Mouse (Mus musculus): Measurements from ENCODE around the gene Zbtb22. TPM values are rescaled to one million over a fixed set of nuclear protein-coding genes. Genes with fewer than 3 reads are reported as not detected.
"Not testable (repeated sequence)": the region's sequence is repeated elsewhere in the genome, so short reads cannot be mapped to it uniquely, and the experiment has no call there.

Gene Zbtb22
- polyA plus RNA-seq, 1 experiment from 2014 or later, result 11.3 TPM

- 37% methylated on average over 2 of the region's 4 CpGs for whole genome bisulfite sequencing
- peaks cover 14% of the 10 kb centered on the region for H3K4me1 ChIP-seq (replicated peaks)
- not testable (repeated sequence) for H3K27me3 ChIP-seq; ATAC-seq (replicated peaks; ENCODE audit: insufficient number of reproducible peaks, insufficient read depth, low FRiP score, low read depth); H3K36me3 ChIP-seq; H3K27ac ChIP-seq; H3K9ac ChIP-seq; H3K4me3 ChIP-seq; H3K4me2 ChIP-seq; H3K9me3 ChIP-seq (replicated peaks)
These were observed 10.9 kb upstream of the Zbtb22 start, which contains the start of gene Platr17 for GRCm38 (mm10) chr17:33904835-33905234. Platr17 (plus strand) TSS chr17:33905135.

GRCm38 (mm10) chr17:33908331-33909076, 7.2 kb upstream of the Zbtb22 start:
- H3K4me3 ChIP-seq, result peak overlapping the region; percentile 88
- H3K27me3 ChIP-seq, result no peaks in the 10 kb centered on the region
- H3K9ac ChIP-seq, result peak overlapping the region; percentile 66
- H3K4me1 ChIP-seq (replicated peaks), result peaks cover 19% of the 10 kb centered on the region
- peak overlapping the region; percentile 99 for H3K4me2 ChIP-seq
- H3K9me3 ChIP-seq (replicated peaks), result no peaks in the 10 kb centered on the region
- peak overlapping the region; percentile 85 for H3K27ac ChIP-seq
- peaks cover 23% of the 10 kb centered on the region for H3K36me3 ChIP-seq
- WGBS, result under 1% methylated on average over 44 of the region's 44 CpGs
- peak; percentile 2; the same call in 1 of the 2 replicates for ATAC-seq (replicated peaks; ENCODE audit: insufficient number of reproducible peaks, insufficient read depth, low FRiP score, low read depth)

GRCm38 (mm10) chr17:33909077-33909868, 6.4 kb upstream of the Zbtb22 start, which contains the start of gene Daxx:
Daxx (plus strand) TSS chr17:33909414.
- Histone ChIP-seq H3K4me2 (peak within 1 kb of the TSS; percentile 99), H3K4me1 (replicated peaks) (peaks cover 23% of the 10 kb centered on the region), H3K4me3 (peak within 1 kb of the TSS; percentile 88), H3K27me3 (no peaks in the 10 kb centered on the region), H3K27ac (peak within 1 kb of the TSS; percentile 93), H3K36me3 (peaks cover 31% of the 10 kb centered on the region), H3K9ac (peak within 1 kb of the TSS; percentile 91), H3K9me3 (replicated peaks) (no peaks in the 10 kb centered on the region)
- ATAC-seq (replicated peaks; ENCODE audit: insufficient number of reproducible peaks, insufficient read depth, low FRiP score, low read depth), result peak; percentile 97
- WGBS, result under 1% methylated on average over 68 of the region's 68 CpGs

- H3K36me3 ChIP-seq, result peaks cover 36% of the 10 kb centered on the region
- H3K4me3 ChIP-seq, result peak overlapping the region; percentile 88
- under 1% methylated on average over 14 of the region's 14 CpGs for WGBS
- ATAC-seq (replicated peaks; ENCODE audit: insufficient number of reproducible peaks, insufficient read depth, low FRiP score, low read depth), result no peak
- H3K27ac ChIP-seq, result peak overlapping the region; percentile 93
- H3K4me1 ChIP-seq (replicated peaks), result peaks cover 25% of the 10 kb centered on the region
- no peaks in the 10 kb centered on the region for H3K9me3 ChIP-seq (replicated peaks)
- peak overlapping the region; percentile 91 for H3K9ac ChIP-seq
- no peaks in the 10 kb centered on the region for H3K27me3 ChIP-seq
- peak overlapping the region; percentile 99 for H3K4me2 ChIP-seq
These were observed 5.8 kb upstream of the Zbtb22 start for GRCm38 (mm10) chr17:33909869-33910250.

- peak overlapping the region; percentile 93 for H3K27ac ChIP-seq
- H3K4me1 ChIP-seq (replicated peaks), result peaks cover 31% of the 10 kb centered on the region
- H3K36me3 ChIP-seq, result peaks cover 39% of the 10 kb centered on the region
- H3K4me3 ChIP-seq, result peak overlapping the region; percentile 88
- ATAC-seq (replicated peaks; ENCODE audit: insufficient number of reproducible peaks, insufficient read depth, low FRiP score, low read depth), result no peak
- peak overlapping the region; percentile 91 for H3K9ac ChIP-seq
- H3K9me3 ChIP-seq (replicated peaks), result no peaks in the 10 kb centered on the region
- no peaks in the 10 kb centered on the region for H3K27me3 ChIP-seq
- 37% methylated on average over 11 of the region's 11 CpGs for WGBS
- peak overlapping the region; percentile 99 for H3K4me2 ChIP-seq
These were observed 5.2 kb upstream of the Zbtb22 start for GRCm38 (mm10) chr17:33910346-33911051.

GRCm38 (mm10) chr17:33911052-33911812, 4.5 kb upstream of the Zbtb22 start:
- Histone ChIP-seq H3K36me3 (peaks cover 39% of the 10 kb centered on the region), H3K4me1 (replicated peaks) (peaks cover 32% of the 10 kb centered on the region), H3K4me2 (no peak overlapping the region), H3K4me3 (no peak overlapping the region), H3K9ac (no peak overlapping the region), H3K27ac (no peak overlapping the region), H3K9me3 (replicated peaks) (no peaks in the 10 kb centered on the region), H3K27me3 (no peaks in the 10 kb centered on the region)
- 89% methylated on average over 31 of the region's 31 CpGs for WGBS
- ATAC-seq (replicated peaks; ENCODE audit: insufficient number of reproducible peaks, insufficient read depth, low FRiP score, low read depth), result no peak

GRCm38 (mm10) chr17:33911813-33912414, 3.8 kb upstream of the Zbtb22 start:
- Histone ChIP-seq H3K4me2 (no peak overlapping the region), H3K9me3 (replicated peaks) (no peaks in the 10 kb centered on the region), H3K36me3 (peaks cover 39% of the 10 kb centered on the region), H3K4me1 (replicated peaks) (peaks cover 36% of the 10 kb centered on the region), H3K9ac (no peak overlapping the region), H3K27ac (no peak overlapping the region), H3K4me3 (no peak overlapping the region), H3K27me3 (no peaks in the 10 kb centered on the region)
- no peak for ATAC-seq (replicated peaks; ENCODE audit: insufficient number of reproducible peaks, insufficient read depth, low FRiP score, low read depth)
- WGBS, result 88% methylated on average over 28 of the region's 28 CpGs

GRCm38 (mm10) chr17:33913264-33913663, 2.4 kb upstream of the Zbtb22 start:
- H3K9me3 ChIP-seq (replicated peaks), result no peaks in the 10 kb centered on the region
- no peak overlapping the region for H3K27ac ChIP-seq
- peaks cover 39% of the 10 kb centered on the region for H3K36me3 ChIP-seq
- ATAC-seq (replicated peaks; ENCODE audit: insufficient number of reproducible peaks, insufficient read depth, low FRiP score, low read depth), result no peak
- peaks cover 36% of the 10 kb centered on the region for H3K4me1 ChIP-seq (replicated peaks)
- no peaks in the 10 kb centered on the region for H3K27me3 ChIP-seq
- H3K4me2 ChIP-seq, result no peak overlapping the region
- H3K9ac ChIP-seq, result no peak overlapping the region
- WGBS, result 87% methylated on average over 10 of the region's 10 CpGs
- H3K4me3 ChIP-seq, result no peak overlapping the region

- peaks cover 39% of the 10 kb centered on the region for H3K36me3 ChIP-seq
- ATAC-seq (replicated peaks; ENCODE audit: insufficient number of reproducible peaks, insufficient read depth, low FRiP score, low read depth), result no peak
- H3K27me3 ChIP-seq, result no peaks in the 10 kb centered on the region
- WGBS, result 95% methylated on average over 8 of the region's 8 CpGs
- H3K9ac ChIP-seq, result no peak overlapping the region
- H3K4me2 ChIP-seq, result no peak overlapping the region
- H3K27ac ChIP-seq, result no peak overlapping the region
- no peak overlapping the region for H3K4me3 ChIP-seq
- peaks cover 39% of the 10 kb centered on the region for H3K4me1 ChIP-seq (replicated peaks)
- H3K9me3 ChIP-seq (replicated peaks), result no peaks in the 10 kb centered on the region
These were observed 1.8 kb upstream of the Zbtb22 start for GRCm38 (mm10) chr17:33913905-33914304.

- ATAC-seq (replicated peaks; ENCODE audit: insufficient number of reproducible peaks, insufficient read depth, low FRiP score, low read depth), result no peak
- Histone ChIP-seq H3K27ac (peak overlapping the region; percentile 59; the same call in 1 of the 2 replicates), H3K4me3 (0 out of 2 replicates have a peak overlapping the region, but pooled peaks have one; percentile 66), H3K4me1 (replicated peaks) (peaks cover 42% of the 10 kb centered on the region), H3K27me3 (no peaks in the 10 kb centered on the region), H3K9me3 (replicated peaks) (no peaks in the 10 kb centered on the region), H3K36me3 (peaks cover 39% of the 10 kb centered on the region), H3K9ac (no peak overlapping the region), H3K4me2 (peak overlapping the region; percentile 78; the same call in 1 of the 2 replicates)
- WGBS, result 70% methylated on average over 13 of the region's 13 CpGs
These were observed 724 bp upstream of the Zbtb22 start for GRCm38 (mm10) chr17:33914969-33915391.

All from heart, embryonic 15.5 days (tissue).